Mouse (Mus musculus) CD4-positive, CD25-positive, alpha-beta regulatory T cell, adult 2 months (primary cell): Measurements from ENCODE around the gene Atp13a1.

Source experiments
- DNase-seq: peaks from one replicate; pipeline ENCODE4 v3.0.0-alpha.2; 2012; ENCODE audit warnings: low read depth, low spot score

Gene Atp13a1

GRCm38 (mm10) chr8:69790773-69791367 lies at the start of gene Atp13a1, which contains the start of gene Zfp866:
TSS of gene Atp13a1 (plus strand) at chr8:69791163.
TSS of gene Zfp866 (minus strand) at chr8:69791178.
- peak; percentile 94 for DNase-seq

GRCm38 (mm10) chr8:69741231-69741630 lies 49.7 kb upstream of the Atp13a1 start:
- no peak for DNase-seq

- peak; percentile 98 for DNase-seq
Observed at GRCm38 (mm10) chr8:69749544-69750454, 41.2 kb upstream of the Atp13a1 start, which contains the start of gene Zfp963. TSS of gene Zfp963 (minus strand) at chr8:69749970.

- DNase-seq, result no peak
Observed at GRCm38 (mm10) chr8:69752437-69752836, 38.5 kb upstream of the Atp13a1 start.

- DNase-seq, result no peak
Observed at GRCm38 (mm10) chr8:69758316-69758715, 32.6 kb upstream of the Atp13a1 start.

- no peak for DNase-seq
Observed at GRCm38 (mm10) chr8:69761814-69762445, 29.0 kb upstream of the Atp13a1 start.

- no peak for DNase-seq
Observed at GRCm38 (mm10) chr8:69771221-69771620, 19.7 kb upstream of the Atp13a1 start.

GRCm38 (mm10) chr8:69772106-69772505 lies 18.9 kb upstream of the Atp13a1 start:
- DNase-seq, result no peak

- DNase-seq, result peak; percentile 97
Observed at GRCm38 (mm10) chr8:69774503-69775148, 16.3 kb upstream of the Atp13a1 start, which contains the start of gene Gm20422. TSS of gene Gm20422 (minus strand) at chr8:69774886.

- DNase-seq, result no peak
Observed at GRCm38 (mm10) chr8:69775149-69775534, 15.8 kb upstream of the Atp13a1 start.

- no peak for DNase-seq
Observed at GRCm38 (mm10) chr8:69777111-69777510, 13.9 kb upstream of the Atp13a1 start.

GRCm38 (mm10) chr8:69789105-69789504 lies 1.9 kb upstream of the Atp13a1 start:
- DNase-seq, result no peak

GRCm38 (mm10) chr8:69789731-69790130 lies 1.2 kb upstream of the Atp13a1 start:
- DNase-seq, result no peak

- DNase-seq, result no peak
Observed at GRCm38 (mm10) chr8:69790364-69790763, 599 bp upstream of the Atp13a1 start.

GRCm38 (mm10) chr8:69791415-69792068 lies 579 bp downstream of the Atp13a1 start:
- peak; percentile 59 for DNase-seq

- no peak for DNase-seq
Observed at GRCm38 (mm10) chr8:69793666-69794065, 2.7 kb downstream of the Atp13a1 start.

- DNase-seq, result no peak
Observed at GRCm38 (mm10) chr8:69794096-69794495, 3.1 kb downstream of the Atp13a1 start.

- no peak for DNase-seq
Observed at GRCm38 (mm10) chr8:69794901-69795300, 3.9 kb downstream of the Atp13a1 start.

- no peak for DNase-seq
Observed at GRCm38 (mm10) chr8:69796721-69797345, 5.9 kb downstream of the Atp13a1 start.

- no peak for DNase-seq
Observed at GRCm38 (mm10) chr8:69797661-69798060, 6.7 kb downstream of the Atp13a1 start.

- no peak for DNase-seq
Observed at GRCm38 (mm10) chr8:69799261-69799660, 8.3 kb downstream of the Atp13a1 start.
